Mouse (Mus musculus): Measurements from ENCODE around the gene Gm20823. TPM values are rescaled to one million over a fixed set of nuclear protein-coding genes. Genes with fewer than 3 reads are reported as not detected.
"Not testable (repeated sequence)": the region's sequence is repeated elsewhere in the genome, so short reads cannot be mapped to it uniquely, and the experiment has no call there.

The Gm20823 gene
- total RNA-seq (2012; rRNA removed), result not detected in 2 replicates
- total RNA-seq (2014; rRNA removed), result not detected in 2 replicates
- not detected in 2 replicates for polyA plus RNA-seq (2012; ENCODE audit: insufficient read length, low read depth)

GRCm38 (mm10) chrY:62464745-62465144 lies at the start of gene Gm20823:
TSS of gene Gm20823 (minus strand) at chrY:62464845.
- H3K9ac ChIP-seq (ENCODE audit: insufficient read depth, low read depth); DNase-seq (ENCODE audit: extremely low read depth); H3K9me3 ChIP-seq (replicated peaks; ENCODE audit: low read length); in situ Hi-C loops (cut with MboI; ENCODE audit: low pct_ligation_motif_present, low pct_unique_long_range_greater_than_20kb, low sequenced_read_pairs); H3K27ac ChIP-seq (ENCODE audit: insufficient read depth, low read depth); dilution Hi-C loops (cut with MboI; ENCODE audit: extremely low pct_ligation_motif_present, extremely low pct_unique_long_range_greater_than_20kb, low sequenced_read_pairs); H3K4me3 ChIP-seq (replicated peaks in 1 of 3; ENCODE audit: low read depth in 2 of 3, low read length in 2 of 3, poor library complexity in 1 of 3); H3K36me3 ChIP-seq (replicated peaks in 1 of 2; ENCODE audit: control insufficient read depth in 1 of 2, insufficient read depth in 1 of 2, low read length in 1 of 2); H3K4me1 ChIP-seq (ENCODE audit: control insufficient read depth in 1 of 2, insufficient read depth in 2 of 2); H3K27me3 ChIP-seq (replicated peaks); H3K4me2 ChIP-seq (ENCODE audit: insufficient read depth, low read depth, poor library complexity, severe bottlenecking); H3K79me2 ChIP-seq (replicated peaks; ENCODE audit: control insufficient read depth, extremely low read depth, insufficient read depth, poor library complexity, severe bottlenecking): not testable (repeated sequence)
